Mouse (Mus musculus) forelimb bud, embryonic 11.5 days (tissue): ENCODE measurements around the gene Rad9a.

Experiments used
- DNase-seq: peaks from one replicate; pipeline ENCODE4 v3.0.0-alpha.2; 2012; ENCODE audit warnings: low read depth, low spot score

Rad9a gene

DNA sequence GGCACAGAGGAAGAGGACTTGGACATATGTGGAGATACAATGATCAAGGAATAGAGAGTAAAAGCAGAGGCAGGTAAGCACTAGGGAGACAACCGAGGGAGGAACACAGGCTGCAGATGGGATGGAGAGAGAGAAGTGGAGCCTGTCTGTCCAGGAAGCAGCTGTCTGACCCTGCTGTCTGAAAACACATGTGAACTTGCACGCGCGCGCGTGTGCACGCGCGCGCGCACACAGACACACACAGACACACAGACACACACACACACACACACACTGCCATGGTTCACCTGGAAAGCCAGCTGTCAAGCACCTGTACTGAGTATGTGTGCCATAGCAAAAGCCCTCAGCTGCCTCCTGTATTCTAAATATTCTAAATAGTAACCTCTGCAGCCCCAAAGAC lies 16.8 kb upstream of the Rad9a start:
- no peak for DNase-seq

DNA sequence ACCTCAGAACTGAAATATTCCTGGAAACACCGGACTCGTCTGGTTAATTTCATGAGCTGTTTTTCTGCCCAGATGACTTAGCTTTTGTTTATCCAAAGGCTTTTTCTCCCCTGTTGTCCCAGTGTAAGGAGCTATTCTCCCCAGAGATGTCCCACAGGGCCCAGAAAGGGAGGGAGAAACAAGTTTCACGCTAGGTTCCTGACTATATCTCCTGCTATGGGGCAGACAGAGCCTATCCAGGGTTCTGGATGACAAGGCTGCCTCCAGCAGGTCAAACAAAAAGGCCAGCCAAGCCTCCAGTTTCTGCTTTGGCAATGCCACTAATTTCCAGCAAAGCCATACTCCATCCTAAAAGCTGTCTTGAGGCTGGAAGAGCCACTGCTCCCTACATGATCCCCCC lies 16.4 kb upstream of the Rad9a start:
- no peak for DNase-seq

DNA sequence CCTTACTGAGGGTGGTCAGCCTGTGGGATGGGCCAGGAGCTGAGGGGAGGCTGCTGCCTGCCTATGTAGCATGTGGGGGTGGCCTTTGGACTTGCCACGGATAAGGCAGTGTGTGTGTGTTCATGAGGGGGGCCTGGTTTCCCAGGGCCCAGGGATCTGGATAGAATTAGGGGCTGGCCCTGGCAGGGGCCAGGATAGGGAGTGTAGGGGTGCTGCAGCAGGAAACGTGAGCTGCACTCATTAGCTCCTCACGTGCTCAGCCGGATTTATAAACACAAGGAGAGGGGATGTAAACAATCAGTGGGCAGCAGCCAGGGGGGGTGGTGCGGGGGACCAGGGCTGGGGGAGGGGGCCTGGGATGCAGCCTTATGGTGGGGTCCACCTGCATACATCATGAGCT lies 15.7 kb upstream of the Rad9a start:
- no peak for DNase-seq

DNA sequence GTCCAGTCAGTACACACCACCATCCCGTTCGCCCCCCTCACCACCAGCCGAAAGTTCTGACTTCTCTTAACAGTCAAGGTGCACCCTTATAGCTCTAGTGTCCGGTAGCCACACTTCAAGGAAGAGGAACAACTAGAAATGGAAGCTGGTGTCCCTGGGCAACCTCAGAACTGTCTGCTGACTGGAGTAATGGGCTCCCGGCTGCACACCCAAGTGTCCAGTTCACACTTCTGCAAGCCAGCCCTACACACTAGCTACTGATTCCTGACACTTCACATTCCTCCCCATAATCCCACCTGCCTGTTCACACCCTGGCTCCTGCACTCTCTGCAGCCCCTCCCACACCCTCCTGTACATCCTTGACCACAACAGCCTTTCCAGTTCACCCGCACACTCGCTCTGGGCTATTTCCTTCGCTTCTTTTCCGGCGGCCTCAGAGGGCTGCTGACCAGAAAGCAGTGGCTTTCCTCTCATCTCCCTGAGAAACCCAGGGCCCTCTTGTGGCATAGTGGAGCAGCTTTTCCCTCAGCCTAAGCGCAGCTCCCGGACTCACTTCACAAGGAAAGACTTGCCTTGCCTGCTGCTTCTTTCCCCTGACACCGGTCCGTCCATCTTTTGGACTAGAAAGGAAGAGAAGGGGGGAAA lies 14.7 kb upstream of the Rad9a start:
- DNase-seq: no peak

DNA sequence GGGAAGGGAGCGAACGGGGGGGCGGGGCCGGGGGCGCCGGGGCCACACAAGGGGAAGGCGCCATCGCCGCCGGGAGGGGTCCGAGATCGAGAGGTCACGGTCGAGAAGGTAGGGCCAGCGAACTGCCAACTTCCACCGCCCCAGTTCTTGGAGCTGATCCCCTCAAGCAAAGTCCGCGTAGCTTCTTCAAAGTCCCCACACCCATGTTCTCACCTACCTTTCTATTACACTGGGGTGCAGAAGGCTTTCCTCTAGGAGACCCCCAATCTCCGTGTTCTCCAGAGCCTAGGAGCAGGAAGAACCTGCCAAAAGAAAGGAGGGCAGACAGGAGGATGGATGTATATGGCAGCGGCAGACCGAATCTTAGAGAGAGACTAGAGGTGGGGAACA lies 14.0 kb upstream of the Rad9a start:
- DNase-seq: no peak

DNA sequence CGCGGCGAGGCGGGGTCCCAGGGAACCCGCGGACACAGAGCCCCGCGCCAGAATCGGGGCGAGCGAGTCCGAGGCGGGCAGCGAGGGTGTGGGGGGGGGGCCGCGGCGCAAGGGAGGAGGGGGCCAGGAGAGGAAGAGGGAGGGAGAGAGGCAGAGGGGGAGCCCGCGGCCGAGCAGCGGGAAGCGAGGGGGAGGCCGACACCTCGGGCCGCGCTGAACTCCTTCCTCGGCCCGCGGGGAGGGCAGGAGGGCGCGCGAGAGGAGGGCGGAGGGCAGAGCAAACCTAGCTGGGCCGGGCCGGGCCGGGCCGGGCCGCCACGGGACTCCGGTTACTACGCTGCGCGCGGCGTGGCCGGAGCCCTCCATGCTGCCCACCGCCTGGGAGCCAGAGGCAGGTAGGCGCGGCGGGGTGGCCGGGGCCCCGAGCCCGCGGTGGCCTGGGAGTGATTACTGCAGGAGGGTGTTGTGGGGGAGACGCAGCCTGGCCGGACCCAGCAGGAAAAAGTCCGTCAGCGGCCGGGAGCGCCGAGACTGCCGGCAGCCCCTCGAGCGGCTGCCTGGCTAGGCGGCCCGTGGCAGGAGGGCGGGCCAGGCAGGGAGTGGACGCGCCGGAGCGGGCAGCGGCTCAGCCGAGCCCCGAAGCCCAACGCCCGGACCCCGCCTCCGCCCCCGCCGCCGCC lies 13.4 kb upstream of the Rad9a start:
- no peak for DNase-seq

DNA sequence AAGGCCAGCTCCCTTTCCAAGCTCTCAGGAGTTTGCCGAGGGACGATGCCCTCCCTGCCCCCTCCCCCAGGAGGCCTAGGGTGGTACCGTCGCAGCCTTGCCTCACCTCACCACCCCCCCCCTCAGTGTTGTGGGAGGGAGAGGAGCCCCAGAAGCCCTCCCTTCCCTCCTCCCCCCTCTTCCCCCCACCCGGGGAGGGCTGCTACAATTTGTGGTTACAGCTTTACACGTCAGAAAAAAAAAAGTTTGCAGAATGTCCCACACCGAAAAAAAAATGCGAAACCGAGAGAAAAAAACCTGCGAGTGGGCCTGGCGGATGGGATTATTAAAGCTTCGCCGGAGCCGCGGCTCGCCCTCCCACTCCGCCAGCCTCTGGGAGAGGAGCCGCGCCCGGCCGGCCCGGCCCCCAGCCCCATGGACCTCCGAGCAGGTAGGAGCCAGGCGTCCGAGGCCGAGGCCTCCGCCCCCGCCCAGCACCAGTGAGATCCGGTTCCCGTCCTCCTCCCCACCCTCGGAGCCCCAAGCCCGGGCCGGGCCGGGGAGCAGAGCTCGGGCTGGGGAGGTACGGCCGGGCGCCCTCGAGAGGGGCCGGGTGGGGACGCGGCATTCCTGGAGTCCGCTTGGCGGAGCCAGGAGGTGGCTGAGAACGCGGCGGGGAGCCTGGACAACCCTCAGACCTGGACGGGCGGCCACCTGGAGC lies 12.8 kb upstream of the Rad9a start, which contains the start of the genes Clcf1 and AC109138.7:
TSS of gene Clcf1 (plus strand) at position 168 of the 700 bp plus-strand sequence.
TSS of gene AC109138.7 (plus strand) at position 287 of the 700 bp plus-strand sequence.
- DNase-seq: no peak

DNA sequence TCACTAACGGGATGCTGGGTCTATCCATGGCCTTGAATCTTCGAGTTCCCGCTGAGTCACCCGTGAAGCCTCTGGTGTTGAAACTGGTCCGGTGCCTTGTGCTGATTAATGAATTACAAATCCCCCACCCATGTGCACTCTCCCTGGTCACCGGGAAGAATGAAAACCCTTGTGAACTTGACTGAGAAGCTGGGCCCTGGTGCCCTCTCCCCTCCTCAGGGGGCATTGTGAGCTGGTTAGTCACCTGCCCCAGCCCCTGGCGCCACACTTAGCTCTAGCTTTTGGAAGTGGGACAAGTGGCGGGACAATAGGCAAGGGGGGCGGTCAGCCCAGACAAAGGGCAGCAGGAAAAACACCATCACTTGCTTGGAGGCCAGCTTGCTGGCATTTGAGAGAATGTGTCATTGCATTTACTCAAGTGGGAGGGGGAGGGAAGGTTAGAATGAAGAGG lies 12.1 kb upstream of the Rad9a start:
- no peak for DNase-seq

DNA sequence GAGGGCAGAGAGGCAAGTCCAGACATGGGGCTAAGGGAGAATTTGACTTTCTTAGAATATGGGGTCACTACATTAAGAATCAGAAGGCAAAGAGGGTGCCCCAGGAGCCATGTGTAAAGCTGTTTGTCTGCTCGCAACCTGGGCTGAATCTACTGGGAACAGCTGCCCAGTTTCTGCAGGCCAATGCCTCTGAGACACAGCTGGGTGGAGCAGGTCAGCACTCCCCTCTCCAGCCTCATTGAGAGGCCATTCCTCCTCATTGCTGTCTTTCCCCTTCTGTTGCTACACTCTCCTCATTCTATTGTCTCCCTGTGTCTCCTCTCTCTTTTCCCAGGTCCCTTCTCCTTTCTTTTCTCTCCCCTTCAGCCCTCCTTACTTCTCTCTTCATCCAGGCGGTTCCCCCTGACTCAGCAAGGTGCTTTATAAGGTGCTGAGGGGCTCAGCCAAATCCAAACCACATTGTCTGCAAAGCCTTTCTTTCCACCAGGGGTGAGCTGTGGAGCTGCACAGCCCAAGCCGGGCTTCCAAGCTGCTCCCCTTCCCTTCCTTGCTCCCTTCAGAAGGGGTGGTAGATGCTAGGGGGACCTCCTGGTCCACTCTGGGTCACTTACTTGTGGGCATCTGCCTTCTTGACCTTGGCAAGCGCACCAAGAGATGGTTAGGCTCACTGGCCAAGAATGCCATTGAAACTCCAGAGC lies 10.6 kb upstream of the Rad9a start:
- DNase-seq: no peak

DNA sequence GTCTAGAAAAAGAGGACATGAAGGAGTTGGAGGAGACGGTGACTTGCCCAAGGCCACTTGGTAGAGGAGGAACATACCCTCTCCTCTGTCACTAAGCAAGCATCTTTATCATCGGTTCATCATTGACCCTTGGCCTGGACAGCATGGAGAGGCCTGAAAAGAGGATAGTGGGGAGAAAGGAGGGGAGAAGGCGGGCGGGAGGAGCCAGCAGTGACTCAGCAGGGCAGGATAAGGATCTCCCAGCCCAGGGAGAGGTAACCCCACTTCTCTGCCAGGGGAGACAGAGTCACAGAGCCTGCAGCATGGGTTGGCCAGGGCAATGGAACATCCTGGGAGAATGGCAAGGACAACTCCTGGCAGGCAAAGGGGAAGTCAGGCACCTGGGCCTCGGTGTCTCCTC lies 7.1 kb upstream of the Rad9a start:
- DNase-seq: no peak

DNA sequence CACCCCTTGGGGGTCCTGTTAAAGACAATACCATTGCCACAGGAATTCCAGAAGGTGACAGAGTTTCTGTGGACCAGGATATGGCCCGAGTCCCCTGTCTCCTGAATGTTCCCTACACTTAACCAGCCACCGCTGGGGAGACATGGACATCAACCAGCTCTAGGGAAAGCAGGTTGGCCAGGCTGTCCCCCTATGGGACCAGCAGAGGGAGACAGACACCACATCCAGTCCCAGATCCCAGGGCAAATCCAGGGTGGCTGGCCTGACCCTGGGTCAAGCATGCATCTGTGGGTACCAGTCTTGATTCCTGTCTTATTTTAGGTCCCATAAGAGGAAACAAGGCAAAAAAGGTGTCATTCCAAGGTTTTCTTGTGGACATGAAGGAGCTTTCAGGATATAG lies 5.5 kb upstream of the Rad9a start:
- DNase-seq: peak; percentile 77

DNA sequence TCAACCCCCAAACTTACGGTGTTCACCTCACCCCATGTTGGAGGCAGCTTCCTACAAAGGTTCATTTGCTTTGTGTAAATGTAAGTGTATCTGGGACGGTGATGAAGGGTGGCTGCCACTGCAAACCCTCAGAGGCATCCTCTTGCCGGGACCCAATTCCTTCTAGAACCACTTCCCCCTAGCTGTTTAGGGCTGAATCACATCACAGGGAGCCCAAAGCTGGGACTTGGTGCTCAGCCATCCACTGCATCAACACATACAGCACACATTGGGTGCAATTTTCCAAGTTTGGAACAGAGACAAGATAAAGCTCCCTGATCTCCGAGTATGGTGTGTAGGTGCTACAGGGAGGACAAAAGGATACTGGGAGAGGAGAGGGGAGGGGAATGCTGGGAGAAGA lies 3.4 kb upstream of the Rad9a start:
- no peak for DNase-seq

DNA sequence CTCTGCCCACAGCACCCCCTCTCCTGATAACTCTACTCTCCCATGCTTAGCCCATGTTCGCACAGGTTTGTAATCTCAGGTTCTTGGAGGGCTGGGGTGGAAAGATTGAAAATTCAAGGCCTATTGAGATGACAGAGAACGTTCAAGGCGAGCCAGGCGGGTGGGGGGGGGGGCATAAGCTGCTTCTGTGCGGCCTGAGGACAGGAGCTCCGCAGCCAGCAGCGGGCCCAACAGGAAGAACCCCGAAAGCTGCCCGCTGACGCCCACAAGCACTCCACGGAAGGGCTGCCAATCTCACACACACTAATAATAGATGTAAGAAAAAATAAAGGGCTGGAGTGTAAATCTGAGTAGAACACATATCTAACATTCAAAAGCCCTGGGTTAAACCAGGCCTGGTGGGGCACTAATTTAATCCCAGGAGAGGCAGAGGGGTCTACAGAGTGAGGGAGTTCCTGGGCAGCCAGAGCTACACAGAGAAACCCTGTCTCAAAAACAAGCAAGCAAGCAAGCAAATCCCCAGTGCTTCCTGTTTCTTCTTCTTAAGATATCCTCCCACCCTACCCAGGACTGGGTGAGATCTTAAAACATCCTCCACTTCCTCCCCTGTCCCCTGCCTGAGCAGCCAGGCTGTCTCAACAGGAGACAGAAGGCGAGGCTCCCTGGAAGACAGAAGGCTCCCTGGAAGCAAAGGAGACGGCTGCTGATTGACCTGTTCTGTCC lies 2.3 kb upstream of the Rad9a start:
- no peak for DNase-seq

DNA sequence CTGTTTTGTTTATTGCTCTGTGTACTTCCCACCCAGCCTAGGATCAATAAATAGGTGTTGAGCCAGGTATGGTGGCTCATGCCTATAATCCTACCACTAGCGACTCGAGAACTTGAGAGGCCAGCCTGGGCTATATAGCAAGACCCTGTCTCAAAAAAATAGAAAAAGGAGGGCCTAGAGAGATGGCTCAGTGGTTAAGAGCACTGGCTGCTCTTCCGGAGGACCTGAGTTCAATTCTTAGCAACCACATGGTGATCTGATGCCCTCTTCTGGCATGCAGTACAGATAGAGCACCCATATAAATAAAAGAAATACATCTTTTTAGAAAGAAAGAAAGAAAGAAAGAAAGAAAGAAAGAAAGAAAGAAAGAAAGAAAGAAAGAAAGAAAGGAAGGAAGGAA lies 1.7 kb upstream of the Rad9a start:
- DNase-seq: no peak

DNA sequence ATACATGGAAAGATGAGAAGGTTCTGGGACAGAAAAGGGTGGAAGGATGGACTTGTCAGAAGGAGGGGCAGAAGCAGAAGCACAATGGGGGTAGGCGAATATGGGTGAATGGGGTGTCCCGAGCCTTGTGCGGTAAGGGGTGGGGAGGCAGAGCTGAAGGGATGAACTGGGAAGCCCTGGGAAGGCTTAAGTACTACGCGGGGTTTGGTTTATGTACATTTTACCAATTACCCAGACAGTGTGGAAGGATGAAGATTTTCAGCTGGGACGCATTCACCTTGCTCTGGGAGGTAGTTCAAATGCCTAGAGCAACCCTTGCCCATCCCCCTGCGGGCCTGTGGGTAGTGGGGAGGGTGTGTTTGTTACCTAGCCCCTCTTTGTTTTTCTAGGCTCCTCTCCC lies 687 bp upstream of the Rad9a start:
- no peak for DNase-seq

DNA sequence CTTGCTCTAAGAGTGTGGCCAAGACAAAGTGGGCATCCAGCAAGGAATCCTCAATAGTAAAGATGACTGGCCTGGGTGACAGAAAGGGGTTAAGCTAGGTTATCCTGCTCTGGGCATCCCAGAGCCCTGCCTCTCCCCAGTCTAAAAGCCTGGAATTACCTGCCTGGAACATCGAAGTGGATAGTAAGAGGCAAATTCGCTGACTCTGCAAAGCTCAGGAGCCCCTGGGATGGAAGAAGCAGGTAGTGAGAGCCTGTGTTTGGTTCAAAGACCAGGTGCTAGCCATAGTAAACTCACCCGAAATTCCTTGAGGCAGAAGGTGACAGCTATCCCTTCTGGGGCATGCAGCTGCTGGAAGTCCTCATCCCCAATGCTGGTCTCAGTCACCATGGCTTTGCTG lies 4.3 kb downstream of the Rad9a start:
- no peak for DNase-seq

DNA sequence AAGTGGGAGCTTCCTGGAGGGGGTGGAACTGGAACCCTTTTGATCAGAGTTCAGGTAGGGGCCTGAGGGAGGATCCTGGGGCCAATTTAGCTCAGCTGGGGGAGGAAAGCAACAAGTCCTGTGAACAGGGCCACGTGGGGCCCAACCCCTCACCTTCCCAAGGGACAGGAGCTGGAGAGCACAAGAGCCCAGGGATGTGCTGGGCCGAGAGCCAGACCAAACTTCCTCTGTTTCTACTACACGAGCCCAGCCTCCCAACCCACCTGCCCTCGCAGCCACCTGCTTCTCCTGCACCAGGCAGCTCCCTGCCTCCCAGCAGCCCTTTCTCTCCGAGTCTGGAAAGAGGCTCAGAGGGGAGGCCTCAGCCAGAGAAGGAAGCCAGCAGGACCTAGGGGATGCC lies 4.9 kb downstream of the Rad9a start:
- DNase-seq: no peak

DNA sequence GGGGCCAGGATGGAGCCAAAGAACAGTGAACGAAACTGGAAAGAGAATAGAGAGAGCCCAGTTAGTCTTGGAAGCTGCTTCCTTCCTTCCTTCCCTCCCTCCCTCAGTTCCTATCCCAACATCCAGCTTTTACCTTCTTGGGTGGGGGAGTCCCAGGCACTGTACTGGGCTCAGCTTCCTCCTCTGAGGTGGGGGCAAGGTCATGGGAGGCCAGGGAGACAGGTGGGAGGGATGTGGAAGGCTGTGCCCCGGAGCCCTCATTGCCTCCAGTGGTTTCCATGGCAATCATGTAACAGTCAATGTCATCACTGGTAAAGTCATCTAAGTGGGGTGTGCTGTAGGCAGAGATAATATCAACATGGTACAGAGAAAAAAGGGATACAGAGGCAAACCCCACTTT lies 5.4 kb downstream of the Rad9a start:
- no peak for DNase-seq

DNA sequence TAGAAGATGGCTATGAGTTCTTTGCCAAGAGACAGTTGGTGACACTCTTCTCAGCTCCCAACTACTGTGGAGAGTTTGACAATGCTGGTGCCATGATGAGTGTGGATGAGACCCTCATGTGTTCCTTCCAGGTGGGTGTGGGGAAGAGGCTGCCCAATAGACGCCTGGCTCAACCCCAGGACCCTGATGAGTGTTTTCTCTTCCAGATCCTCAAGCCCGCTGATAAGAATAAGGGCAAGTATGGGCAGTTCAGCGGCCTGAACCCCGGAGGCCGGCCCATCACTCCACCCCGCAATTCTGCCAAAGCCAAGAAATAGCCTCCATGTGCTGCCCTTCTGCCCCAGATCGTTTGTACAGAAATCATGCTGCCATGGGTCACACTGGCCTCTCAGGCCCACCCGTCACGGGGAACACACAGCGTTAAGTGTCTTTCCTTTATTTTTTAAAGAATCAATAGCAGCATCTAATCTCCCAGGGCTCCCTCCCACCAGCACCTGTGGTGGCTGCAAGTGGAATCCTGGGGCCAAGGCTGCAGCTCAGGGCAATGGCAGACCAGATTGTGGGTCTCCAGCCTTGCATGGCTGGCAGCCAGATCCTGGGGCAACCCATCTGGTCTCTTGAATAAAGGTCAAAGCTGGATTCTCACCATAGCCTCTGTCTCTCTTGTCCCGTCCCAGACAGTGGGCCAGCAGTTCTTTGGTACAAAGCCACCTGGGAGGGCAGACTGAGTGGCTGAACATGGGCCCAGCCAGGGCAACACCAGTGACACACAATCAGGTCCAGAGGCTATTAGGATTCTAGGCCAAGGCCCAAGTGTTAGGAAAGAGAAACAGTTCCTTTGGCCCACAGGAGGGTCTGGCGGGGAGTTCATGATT lies 6.4 kb downstream of the Rad9a start:
- no peak for DNase-seq

DNA sequence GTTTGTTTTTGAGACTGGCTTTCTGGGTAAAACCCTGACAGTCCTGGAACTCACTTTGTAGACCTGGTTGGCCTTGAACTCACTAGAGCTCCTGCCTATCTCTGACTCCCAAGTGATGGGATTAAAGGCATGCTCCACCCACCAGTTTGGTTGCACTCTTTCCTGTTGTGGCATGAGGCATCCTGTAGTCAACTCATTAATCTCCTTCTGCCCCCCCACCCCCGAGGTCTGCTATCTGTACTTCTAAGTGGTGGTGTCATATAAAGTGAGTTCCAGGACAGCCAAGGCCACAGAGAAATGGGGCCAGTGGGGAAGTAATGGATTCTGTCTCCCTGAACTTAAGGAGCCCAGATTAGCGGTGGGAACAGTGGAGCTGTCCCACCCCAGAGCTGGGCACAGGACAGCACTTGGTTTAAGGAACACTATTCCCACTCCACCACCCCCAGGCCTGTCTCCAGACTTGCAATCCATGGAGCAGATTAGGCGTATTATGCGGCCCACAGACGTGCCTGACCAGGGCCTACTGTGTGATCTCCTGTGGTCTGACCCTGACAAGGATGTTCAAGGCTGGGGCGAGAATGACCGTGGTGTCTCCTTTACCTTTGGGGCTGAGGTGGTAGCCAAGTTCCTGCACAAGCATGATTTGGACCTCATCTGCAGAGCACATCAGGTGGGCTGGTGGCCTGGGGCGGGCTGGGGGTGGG lies 7.3 kb downstream of the Rad9a start:
- no peak for DNase-seq
